Mouse (Mus musculus): Measurements from ENCODE around the gene Ccdc105. TPM values are rescaled to one million over a fixed set of nuclear protein-coding genes. Genes with fewer than 3 reads are reported as not detected.

The Ccdc105 gene
- polyA plus RNA-seq, 1 experiment, result not detected

- Histone ChIP-seq H3K4me3 (ENCODE audit: extremely low read depth, insufficient read depth, insufficient read length) (no peak overlapping the region), H3K36me3 (ENCODE audit: control insufficient read depth, insufficient read depth, low read length) (no peaks in the 10 kb centered on the region), H3K27me3 (ENCODE audit: control insufficient read depth, insufficient read depth, low read length) (no peaks in the 10 kb centered on the region), H3K4me1 (ENCODE audit: control insufficient read depth, insufficient read depth, insufficient read length) (no peaks in the 10 kb centered on the region), H3K27ac (ENCODE audit: insufficient read depth, low read length) (no peak overlapping the region)
- no peak for DNase-seq (ENCODE audit: low read depth in 1 of 2, low spot score in 2 of 2)
- WGBS, result 55% methylated on average over 4 of the region's 4 CpGs
- TF ChIP-seq POLR2A (IDR thresholded peaks at IDR 0.05; ENCODE audit: low read depth, low read length) (no peak), CTCF (IDR thresholded peaks at IDR 0.05; ENCODE audit: extremely low read depth, insufficient read depth, insufficient read length, insufficient replicate concordance) (no peak)
These were observed 7.2 kb downstream of the Ccdc105 start for GRCm38 (mm10) chr10:78745453-78746232.

GRCm38 (mm10) chr10:78743721-78744120 lies 9.1 kb downstream of the Ccdc105 start:
- H3K27ac ChIP-seq (ENCODE audit: insufficient read depth, low read length), result no peak overlapping the region
- no peaks in the 10 kb centered on the region for H3K4me1 ChIP-seq (ENCODE audit: control insufficient read depth, insufficient read depth, insufficient read length)
- H3K4me3 ChIP-seq (ENCODE audit: extremely low read depth, insufficient read depth, insufficient read length), result no peak overlapping the region
- TF ChIP-seq CTCF (IDR thresholded peaks at IDR 0.05; ENCODE audit: extremely low read depth, insufficient read depth, insufficient read length, insufficient replicate concordance) (no peak), POLR2A (IDR thresholded peaks at IDR 0.05; ENCODE audit: low read depth, low read length) (no peak)
- H3K36me3 ChIP-seq (ENCODE audit: control insufficient read depth, insufficient read depth, low read length), result no peaks in the 10 kb centered on the region
- no peaks in the 10 kb centered on the region for H3K27me3 ChIP-seq (ENCODE audit: control insufficient read depth, insufficient read depth, low read length)
- DNase-seq (ENCODE audit: low read depth in 1 of 2, low spot score in 2 of 2), result no peak

- DNase-seq (ENCODE audit: low read depth in 1 of 2, low spot score in 2 of 2), result no peak
- H3K36me3 ChIP-seq (ENCODE audit: control insufficient read depth, insufficient read depth, low read length), result no peaks in the 10 kb centered on the region
- TF ChIP-seq POLR2A (IDR thresholded peaks at IDR 0.05; ENCODE audit: low read depth, low read length), result no peak
- TF ChIP-seq CTCF (IDR thresholded peaks at IDR 0.05; ENCODE audit: extremely low read depth, insufficient read depth, insufficient read length, insufficient replicate concordance), result no peak
- no peak overlapping the region for H3K27ac ChIP-seq (ENCODE audit: insufficient read depth, low read length)
- H3K27me3 ChIP-seq (ENCODE audit: control insufficient read depth, insufficient read depth, low read length), result no peaks in the 10 kb centered on the region
- H3K4me3 ChIP-seq (ENCODE audit: extremely low read depth, insufficient read depth, insufficient read length), result no peak overlapping the region
- WGBS, result 77% methylated on average over 4 of the region's 4 CpGs
- no peaks in the 10 kb centered on the region for H3K4me1 ChIP-seq (ENCODE audit: control insufficient read depth, insufficient read depth, insufficient read length)
These were observed 13.0 kb downstream of the Ccdc105 start for GRCm38 (mm10) chr10:78739821-78740220.

GRCm38 (mm10) chr10:78727876-78728275 lies 25.0 kb downstream of the Ccdc105 start:
- 86% methylated on average over 5 of the region's 5 CpGs for WGBS
- no peak for DNase-seq (ENCODE audit: low read depth in 1 of 2, low spot score in 2 of 2)

GRCm38 (mm10) chr10:78727035-78727434 lies 25.8 kb downstream of the Ccdc105 start:
- H3K4me1 ChIP-seq (ENCODE audit: control insufficient read depth, insufficient read depth, insufficient read length), result no peaks in the 10 kb centered on the region
- no peak overlapping the region for H3K27ac ChIP-seq (ENCODE audit: insufficient read depth, low read length)
- WGBS, result 66% methylated on average over 3 of the region's 3 CpGs
- no peak for TF ChIP-seq POLR2A (IDR thresholded peaks at IDR 0.05; ENCODE audit: low read depth, low read length)
- no peak for TF ChIP-seq CTCF (IDR thresholded peaks at IDR 0.05; ENCODE audit: extremely low read depth, insufficient read depth, insufficient read length, insufficient replicate concordance)
- H3K27me3 ChIP-seq (ENCODE audit: control insufficient read depth, insufficient read depth, low read length), result no peaks in the 10 kb centered on the region
- no peak for DNase-seq (ENCODE audit: low read depth in 1 of 2, low spot score in 2 of 2)
- H3K36me3 ChIP-seq (ENCODE audit: control insufficient read depth, insufficient read depth, low read length), result no peaks in the 10 kb centered on the region
- H3K4me3 ChIP-seq (ENCODE audit: extremely low read depth, insufficient read depth, insufficient read length), result no peak overlapping the region

More at GRCm38 (mm10) chr10:78727876-78728275, 25.0 kb downstream of the Ccdc105 start:
- Histone ChIP-seq H3K36me3 (ENCODE audit: control insufficient read depth, insufficient read depth, low read length) (no peaks in the 10 kb centered on the region), H3K4me1 (ENCODE audit: control insufficient read depth, insufficient read depth, insufficient read length) (no peaks in the 10 kb centered on the region), H3K27ac (ENCODE audit: insufficient read depth, low read length) (no peak overlapping the region), H3K4me3 (ENCODE audit: extremely low read depth, insufficient read depth, insufficient read length) (no peak overlapping the region), H3K27me3 (ENCODE audit: control insufficient read depth, insufficient read depth, low read length) (no peaks in the 10 kb centered on the region)
- TF ChIP-seq CTCF (IDR thresholded peaks at IDR 0.05; ENCODE audit: extremely low read depth, insufficient read depth, insufficient read length, insufficient replicate concordance) (no peak), POLR2A (IDR thresholded peaks at IDR 0.05; ENCODE audit: low read depth, low read length) (no peak)

- Histone ChIP-seq H3K36me3 (ENCODE audit: control insufficient read depth, insufficient read depth, low read length) (no peaks in the 10 kb centered on the region), H3K4me3 (ENCODE audit: extremely low read depth, insufficient read depth, insufficient read length) (no peak overlapping the region), H3K4me1 (ENCODE audit: control insufficient read depth, insufficient read depth, insufficient read length) (no peaks in the 10 kb centered on the region), H3K27me3 (ENCODE audit: control insufficient read depth, insufficient read depth, low read length) (no peaks in the 10 kb centered on the region), H3K27ac (ENCODE audit: insufficient read depth, low read length) (no peak overlapping the region)
- TF ChIP-seq CTCF (IDR thresholded peaks at IDR 0.05; ENCODE audit: extremely low read depth, insufficient read depth, insufficient read length, insufficient replicate concordance) (no peak), POLR2A (IDR thresholded peaks at IDR 0.05; ENCODE audit: low read depth, low read length) (no peak)
- 63% methylated on average over 2 of the region's 2 CpGs for WGBS
- no peak for DNase-seq (ENCODE audit: low read depth in 1 of 2, low spot score in 2 of 2)
These were observed 29.4 kb downstream of the Ccdc105 start for GRCm38 (mm10) chr10:78723416-78723815.

GRCm38 (mm10) chr10:78722654-78723053 lies 30.2 kb downstream of the Ccdc105 start:
- H3K4me3 ChIP-seq (ENCODE audit: extremely low read depth, insufficient read depth, insufficient read length), result no peak overlapping the region
- no peak overlapping the region for H3K27ac ChIP-seq (ENCODE audit: insufficient read depth, low read length)
- DNase-seq (ENCODE audit: low read depth in 1 of 2, low spot score in 2 of 2), result no peak
- 89% methylated on average over 2 of the region's 2 CpGs for WGBS
- TF ChIP-seq POLR2A (IDR thresholded peaks at IDR 0.05; ENCODE audit: low read depth, low read length), result no peak
- TF ChIP-seq CTCF (IDR thresholded peaks at IDR 0.05; ENCODE audit: extremely low read depth, insufficient read depth, insufficient read length, insufficient replicate concordance), result no peak
- no peaks in the 10 kb centered on the region for H3K4me1 ChIP-seq (ENCODE audit: control insufficient read depth, insufficient read depth, insufficient read length)
- no peaks in the 10 kb centered on the region for H3K36me3 ChIP-seq (ENCODE audit: control insufficient read depth, insufficient read depth, low read length)
- H3K27me3 ChIP-seq (ENCODE audit: control insufficient read depth, insufficient read depth, low read length), result no peaks in the 10 kb centered on the region
